Mouse (Mus musculus) CD4-positive naive resting alpha-beta T cell, adult 57 days (primary cell): ENCODE data around the gene Mysm1. TPM values are rescaled to one million over a fixed set of nuclear protein-coding genes. Genes with fewer than 3 reads are reported as not detected.

Experiments used
- total RNA-seq: library from RNA; stranded (reverse); gene quantifications from one replicate; pipeline ENCODE4 v1.2.4, GENCODE M21; 2023

Gene Mysm1
- 64.2 TPM for total RNA-seq

DNA sequence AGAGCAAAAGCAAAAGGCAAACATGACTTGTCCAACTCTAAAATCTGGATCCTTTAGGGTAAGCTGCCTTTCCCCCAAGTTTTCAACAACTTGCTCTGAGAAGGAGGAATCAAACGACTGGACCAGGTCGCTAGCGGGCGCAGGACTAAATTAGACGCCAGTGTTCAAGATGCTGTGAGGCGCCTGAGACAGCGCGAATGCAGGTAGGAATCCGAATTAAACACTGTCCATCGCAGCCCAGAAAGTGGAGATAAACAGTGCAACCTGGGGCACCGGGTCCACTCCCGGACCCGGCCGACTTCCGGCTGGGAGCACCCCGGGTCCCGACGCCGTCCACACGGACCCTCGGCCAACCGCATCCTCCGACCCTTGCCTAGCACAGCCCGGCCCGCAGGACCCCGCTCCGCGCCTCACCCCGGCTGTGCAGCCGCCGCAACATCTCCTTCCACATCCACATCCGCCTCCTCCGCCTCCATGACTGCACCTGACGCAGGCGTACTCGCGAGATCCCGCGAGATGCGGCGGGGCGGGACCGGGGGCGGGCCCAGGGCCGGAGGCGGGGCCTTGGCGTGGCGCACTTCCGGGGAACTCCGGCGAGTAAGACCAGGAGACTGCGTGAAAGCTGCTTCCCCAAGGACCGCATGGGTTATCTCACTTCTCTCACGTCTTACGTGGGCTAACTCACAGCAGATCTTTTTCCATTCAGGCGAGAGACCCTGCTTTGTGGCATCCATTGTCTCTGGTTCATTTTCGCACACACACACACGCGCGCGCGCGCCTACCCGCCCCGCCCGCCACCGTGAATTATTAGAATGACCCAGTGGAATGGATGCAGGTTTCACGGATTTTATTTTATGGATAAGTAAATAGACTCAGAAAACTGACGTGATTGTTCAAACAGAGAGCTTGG lies at the start of gene Mysm1:
Gene Mysm1 (minus strand): TSS at position 511 of the 910 bp plus-strand sequence.

DNA sequence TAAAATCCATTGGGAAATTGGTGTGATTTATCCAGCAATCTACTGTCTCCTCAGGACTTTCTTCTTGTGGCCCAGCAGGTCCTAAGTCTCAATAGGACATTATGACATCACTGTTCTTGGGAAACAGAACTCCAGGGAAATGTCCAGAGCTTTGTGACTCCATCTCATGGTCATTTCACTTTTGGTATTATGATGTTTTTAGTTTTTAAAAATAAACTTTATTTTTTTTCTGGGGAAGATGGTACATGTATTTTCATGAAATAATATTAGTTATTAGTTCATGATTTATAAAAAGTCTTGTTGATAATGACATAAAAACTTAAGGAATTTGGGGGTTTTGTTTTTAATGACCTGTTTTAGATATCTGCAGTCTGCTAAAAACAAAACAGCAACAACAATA lies 50.2 kb downstream of the Mysm1 start, which contains the start of gene Eqtn:
Gene Eqtn (minus strand): TSS at position 101 of the 400 bp plus-strand sequence.

Other genes with a start within 250 kb of the Mysm1 start
- gene Tek, start 239.8 kb downstream of the Mysm1 start, total RNA-seq = 0.21 TPM
- not detected for gene Eqtn, start 50.3 kb downstream of the Mysm1 start, total RNA-seq
- 935 TPM for gene Jun, start 73.1 kb upstream of the Mysm1 start, total RNA-seq